Mouse (Mus musculus): ENCODE measurements at regions not wholly inside any gene's neighbourhood (a gene's known extent, or its start where the extent isn't known, plus 50 kb on each side); places are given as distances from the start of the nearest gene placed in this dataset.
"Not testable (repeated sequence)": the region's sequence is repeated elsewhere in the genome, so short reads cannot be mapped to it uniquely, and the experiment has no call there.

- DNase-seq = no peak
Measured at GRCm38 (mm10) chr3:5806947-5807575, 56.5 kb downstream of the Gm8797 start.

- DNase-seq = no peak
Measured at GRCm38 (mm10) chr3:5811071-5811590, 60.5 kb downstream of the Gm8797 start.

GRCm38 (mm10) chr3:5820243-5820642 lies 69.6 kb downstream of the Gm8797 start:
- DNase-seq = not testable (repeated sequence)

- peak; percentile 100 for DNase-seq
Measured at GRCm38 (mm10) chr3:5860237-5860636, 109.6 kb downstream of the Gm8797 start.

GRCm38 (mm10) chr3:5870407-5870806 lies 119.8 kb downstream of the Gm8797 start:
- DNase-seq = no peak

GRCm38 (mm10) chr3:5879113-5879512 lies 128.5 kb downstream of the Gm8797 start:
- DNase-seq = no peak

GRCm38 (mm10) chr3:5917536-5917935 lies 166.9 kb downstream of the Gm8797 start:
- DNase-seq = no peak

GRCm38 (mm10) chr3:5950243-5950642 lies 199.6 kb downstream of the Gm8797 start:
- DNase-seq = not testable (repeated sequence)

- not testable (repeated sequence) for DNase-seq
Measured at GRCm38 (mm10) chr3:5989011-5989645, 238.5 kb downstream of the Gm8797 start.

GRCm38 (mm10) chr3:6004423-6004822 lies 253.8 kb downstream of the Gm8797 start:
- DNase-seq = no peak

GRCm38 (mm10) chr3:6018749-6019148 lies 268.1 kb downstream of the Gm8797 start:
- no peak for DNase-seq

- not testable (repeated sequence) for DNase-seq
Measured at GRCm38 (mm10) chr3:6041325-6041724, 290.7 kb downstream of the Gm8797 start.

- no peak for DNase-seq
Measured at GRCm38 (mm10) chr3:6049472-6050045, 299.0 kb downstream of the Gm8797 start.

GRCm38 (mm10) chr3:6051901-6052300 lies 301.3 kb downstream of the Gm8797 start:
- DNase-seq = no peak

GRCm38 (mm10) chr3:6083855-6084254 lies 333.2 kb downstream of the Gm8797 start:
- DNase-seq = no peak

GRCm38 (mm10) chr3:6087267-6087666 lies 336.7 kb downstream of the Gm8797 start:
- no peak for DNase-seq

GRCm38 (mm10) chr3:6093931-6094330 lies 343.3 kb downstream of the Gm8797 start:
- DNase-seq = no peak

- DNase-seq = not testable (repeated sequence)
Measured at GRCm38 (mm10) chr3:6094410-6094809, 343.8 kb downstream of the Gm8797 start.

- no peak for DNase-seq
Measured at GRCm38 (mm10) chr3:6100863-6101262, 350.3 kb downstream of the Gm8797 start.

GRCm38 (mm10) chr3:6102866-6103265 lies 352.3 kb downstream of the Gm8797 start:
- DNase-seq = no peak

- peak; percentile 6 for DNase-seq
Measured at GRCm38 (mm10) chr3:6106659-6107058, 356.1 kb downstream of the Gm8797 start.

GRCm38 (mm10) chr3:6107377-6108155 lies 357.0 kb downstream of the Gm8797 start:
- no peak for DNase-seq

GRCm38 (mm10) chr3:6118721-6119120 lies 368.1 kb downstream of the Gm8797 start:
- no peak for DNase-seq

All from heart, postnatal 4 days (tissue).